Mouse (Mus musculus) intestine, embryonic 15.5 days (tissue): ENCODE results near the gene Crtc1. TPM values are rescaled to one million over a fixed set of nuclear protein-coding genes. Genes with fewer than 3 reads are reported as not detected.

Source experiments
- ATAC-seq: fragments of 200-750 bp; cut with Nextera tagmentation; 2 replicates; pipeline ENCODE4 v1.8.0; 2017; ENCODE audit warnings: moderate TSS enrichment, moderate library complexity
- H3K27ac ChIP-seq: fragments of 300-500 bp; sonication (generic); 2 replicates; pipeline ENCODE4 v1.5.1; 2015; ENCODE audit warnings: mild to moderate bottlenecking, inconsistent platforms
- H3K27me3 ChIP-seq: fragments of 300-500 bp; sonication (generic); replicated peaks from 2 replicates; pipeline ENCODE4 v1.6.1; 2015; ENCODE audit warnings: inconsistent platforms
- H3K36me3 ChIP-seq: fragments of 300-500 bp; sonication (generic); 2 replicates; pipeline ENCODE4 v1.6.1; 2015; ENCODE audit warnings: inconsistent platforms
- H3K4me1 ChIP-seq: fragments of 300-500 bp; sonication (generic); replicated peaks from 2 replicates; pipeline ENCODE4 v1.6.1; 2015; ENCODE audit warnings: inconsistent platforms
- H3K4me2 ChIP-seq: fragments of 300-500 bp; sonication (generic); replicated peaks from 2 replicates; pipeline ENCODE4 v1.6.1; 2015; ENCODE audit warnings: mild to moderate bottlenecking, inconsistent platforms
- H3K4me3 ChIP-seq: fragments of 300-500 bp; sonication (generic); replicated peaks from 2 replicates; pipeline ENCODE4 v1.5.1; 2015; ENCODE audit warnings: inconsistent platforms
- H3K9ac ChIP-seq: fragments of 300-500 bp; sonication (generic); 2 replicates; pipeline ENCODE4 v1.6.1; 2015; ENCODE audit warnings: inconsistent platforms
- H3K9me3 ChIP-seq: fragments of 300-500 bp; sonication (generic); 2 replicates; pipeline ENCODE4 v1.6.1; 2016; ENCODE audit warnings: inconsistent platforms
- WGBS: fragments of 180-500 bp; shearing (Covaris S2); methylation state at CpG from one replicate; pipeline ENCODE4 v1.1.7; 2015; 5-methylcytosine and 5-hydroxymethylcytosine counted together
- polyA plus RNA-seq: library from polyadenylated mRNA; unstranded; fragments of >200 nt; fragmentation: Nextera tagmentation; extraction: Ambion mirVana; gene quantifications from 2 replicates; pipeline ENCODE4 v1.2.1, GENCODE M21; 2015

The Crtc1 gene
- polyA plus RNA-seq, 1 experiment from 2014 or later = 15.0 TPM

DNA sequence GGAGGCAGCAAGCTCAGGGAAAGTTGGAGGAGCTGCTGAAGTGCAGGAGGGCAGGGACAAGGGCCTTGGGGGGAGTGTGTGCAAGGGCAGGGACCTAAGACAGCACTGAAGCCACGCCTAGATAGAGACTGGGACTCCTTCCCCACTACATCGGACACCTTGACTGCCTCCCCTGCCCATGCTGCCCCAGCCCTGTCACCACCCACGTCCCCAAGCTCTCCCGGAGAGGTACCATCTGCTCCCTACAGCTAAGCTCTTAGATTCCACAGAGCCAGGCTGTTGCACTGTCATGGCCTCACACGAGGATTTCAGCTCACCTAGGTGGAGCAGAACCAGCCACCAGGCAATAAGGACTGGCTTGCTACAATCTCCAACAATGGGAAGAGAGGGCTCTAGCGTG is 22.4 kb downstream of the Crtc1 start:
- Histone ChIP-seq H3K4me2 (no peak overlapping the region), H3K27me3 (no peaks in the 10 kb centered on the region), H3K9me3 (no peaks in the 10 kb centered on the region), H3K36me3 (no peaks in the 10 kb centered on the region), H3K4me3 (no peak overlapping the region), H3K9ac (no peak overlapping the region), H3K27ac (no peak overlapping the region), H3K4me1 (peaks cover 43% of the 10 kb centered on the region)
- 50% methylated on average over 6 of the region's 6 CpGs for WGBS
- ATAC-seq = no peak

DNA sequence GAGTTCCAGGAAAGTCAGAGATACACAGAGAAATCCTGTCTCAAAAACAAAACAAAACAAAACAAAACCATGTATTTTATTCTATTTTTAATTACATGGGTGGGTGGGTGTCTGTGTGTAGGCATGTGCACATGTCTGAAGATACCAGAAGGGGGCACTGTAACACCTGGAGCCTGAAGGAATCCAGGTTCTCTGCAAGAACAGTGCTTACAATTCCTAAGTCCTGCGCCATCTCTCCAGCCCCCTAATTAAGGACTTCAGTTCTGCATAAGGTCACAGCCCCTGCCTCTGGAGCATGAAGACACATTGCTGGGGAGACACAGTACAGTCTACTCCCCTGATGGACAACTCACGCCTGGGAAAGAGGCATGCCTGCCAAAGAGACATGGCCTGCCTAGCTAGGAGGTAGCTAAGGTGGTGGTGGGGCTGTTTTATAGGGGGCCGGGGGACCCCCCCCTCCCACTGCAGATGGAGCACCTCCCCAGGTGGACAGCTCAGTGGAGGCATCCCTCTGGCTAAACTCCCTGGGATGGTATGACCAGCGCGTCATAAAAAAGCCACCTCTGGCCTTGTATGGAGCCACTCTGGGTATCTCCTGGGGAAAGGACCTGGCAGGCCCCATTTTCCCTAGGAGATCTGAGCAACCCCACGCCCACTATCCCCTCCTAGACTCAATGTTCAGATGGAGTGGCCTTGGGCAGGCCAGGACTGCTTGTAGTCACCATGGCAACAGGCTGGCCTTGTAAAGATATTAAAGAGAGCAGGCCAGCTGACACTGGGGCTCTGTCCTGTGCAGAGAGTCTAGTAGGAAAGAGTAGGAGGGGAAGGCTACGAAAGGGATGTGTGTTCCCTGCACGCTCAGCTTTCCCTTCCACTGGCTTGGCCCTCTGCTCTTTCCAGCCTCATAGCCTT is 23.6 kb downstream of the Crtc1 start:
- Histone ChIP-seq H3K27me3 (no peaks in the 10 kb centered on the region), H3K4me3 (no peak overlapping the region), H3K9me3 (no peaks in the 10 kb centered on the region), H3K4me2 (no peak overlapping the region), H3K4me1 (peaks cover 45% of the 10 kb centered on the region), H3K36me3 (no peaks in the 10 kb centered on the region), H3K9ac (no peak overlapping the region), H3K27ac (no peak overlapping the region)
- WGBS = 68% methylated on average over 8 of the region's 8 CpGs
- ATAC-seq = peak; percentile 35

- H3K27ac ChIP-seq = no peak overlapping the region
- H3K4me3 ChIP-seq = no peak overlapping the region
- 94% methylated on average over 6 of the region's 6 CpGs for WGBS
- no peak overlapping the region for H3K4me2 ChIP-seq
- H3K9ac ChIP-seq = no peak overlapping the region
- H3K27me3 ChIP-seq = no peaks in the 10 kb centered on the region
- H3K4me1 ChIP-seq = peaks cover 49% of the 10 kb centered on the region
- no peaks in the 10 kb centered on the region for H3K36me3 ChIP-seq
- H3K9me3 ChIP-seq = no peaks in the 10 kb centered on the region
- no peak for ATAC-seq
These were observed 25.0 kb downstream of the Crtc1 start for GRCm38 (mm10) chr8:70414310-70414946.

DNA sequence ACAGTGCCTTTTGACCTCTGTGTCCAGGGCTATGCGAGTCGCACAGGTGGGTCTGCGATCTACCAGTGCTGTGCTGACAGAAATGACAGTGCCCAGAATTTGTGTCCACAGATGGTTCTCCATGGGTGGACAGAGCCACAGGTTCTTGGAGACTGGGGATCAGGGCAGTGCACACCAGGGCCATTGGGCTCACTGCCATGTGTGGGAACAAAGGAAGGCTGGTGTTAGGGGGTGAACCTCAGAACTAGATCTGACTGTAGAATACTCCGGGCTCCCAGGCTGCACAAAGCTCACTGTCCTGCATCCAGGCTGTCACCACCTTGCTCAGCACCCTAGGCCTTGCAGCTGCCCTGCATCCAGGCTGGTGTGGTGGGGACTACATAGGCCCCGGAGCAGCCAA is 29.1 kb downstream of the Crtc1 start:
- Histone ChIP-seq H3K4me1 (peaks cover 50% of the 10 kb centered on the region), H3K27me3 (no peaks in the 10 kb centered on the region), H3K36me3 (no peaks in the 10 kb centered on the region), H3K9ac (no peak overlapping the region), H3K4me2 (no peak overlapping the region), H3K27ac (no peak overlapping the region), H3K4me3 (no peak overlapping the region), H3K9me3 (no peaks in the 10 kb centered on the region)
- 87% methylated on average over 5 of the region's 5 CpGs for WGBS
- no peak for ATAC-seq

DNA sequence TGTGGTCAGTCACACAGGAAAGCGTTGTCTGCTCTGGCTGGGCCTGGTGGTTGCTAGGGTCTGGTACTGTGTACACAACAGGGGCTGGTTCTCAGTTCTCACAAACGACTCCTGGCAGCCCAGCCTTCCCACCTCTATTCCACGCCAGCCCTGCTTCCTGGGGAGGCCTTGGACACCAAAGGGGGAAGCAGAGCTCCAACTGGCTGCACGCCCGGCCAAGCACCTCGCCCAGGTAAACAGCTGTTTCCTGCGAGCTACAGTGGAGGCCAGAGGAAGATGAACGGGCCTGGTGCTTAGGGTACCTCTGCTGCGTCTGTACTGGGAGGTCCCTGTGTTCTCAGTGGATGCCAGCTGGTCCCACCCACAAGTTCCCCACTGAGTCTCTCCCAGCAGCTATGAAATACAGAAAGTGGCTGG is 29.9 kb downstream of the Crtc1 start:
- Histone ChIP-seq H3K27ac (peak overlapping the region; percentile 89), H3K9me3 (no peaks in the 10 kb centered on the region), H3K4me1 (peaks cover 54% of the 10 kb centered on the region), H3K4me2 (peak overlapping the region; percentile 42), H3K27me3 (no peaks in the 10 kb centered on the region), H3K4me3 (no peak overlapping the region), H3K36me3 (0 out of 2 replicates have a peak, but pooled peaks cover 1% of the 10 kb centered on the region), H3K9ac (0 out of 2 replicates have a peak overlapping the region, but pooled peaks have one; percentile 10)
- 25% methylated on average over 9 of the region's 9 CpGs for WGBS
- peak; percentile 8; the same call in 1 of the 2 replicates for ATAC-seq

- no peaks in the 10 kb centered on the region for H3K9me3 ChIP-seq
- H3K9ac ChIP-seq = 0 out of 2 replicates have a peak overlapping the region, but pooled peaks have one; percentile 10
- peak overlapping the region; percentile 42 for H3K4me2 ChIP-seq
- peaks cover 55% of the 10 kb centered on the region for H3K4me1 ChIP-seq
- 0 out of 2 replicates have a peak, but pooled peaks cover 4% of the 10 kb centered on the region for H3K36me3 ChIP-seq
- peak overlapping the region; percentile 89 for H3K27ac ChIP-seq
- WGBS = 75% methylated on average over 10 of the region's 10 CpGs
- ATAC-seq = peak; percentile 0; the same call in 1 of the 2 replicates
- H3K4me3 ChIP-seq = no peak overlapping the region
- H3K27me3 ChIP-seq = no peaks in the 10 kb centered on the region
These were observed 30.4 kb downstream of the Crtc1 start for GRCm38 (mm10) chr8:70409019-70409418.

DNA sequence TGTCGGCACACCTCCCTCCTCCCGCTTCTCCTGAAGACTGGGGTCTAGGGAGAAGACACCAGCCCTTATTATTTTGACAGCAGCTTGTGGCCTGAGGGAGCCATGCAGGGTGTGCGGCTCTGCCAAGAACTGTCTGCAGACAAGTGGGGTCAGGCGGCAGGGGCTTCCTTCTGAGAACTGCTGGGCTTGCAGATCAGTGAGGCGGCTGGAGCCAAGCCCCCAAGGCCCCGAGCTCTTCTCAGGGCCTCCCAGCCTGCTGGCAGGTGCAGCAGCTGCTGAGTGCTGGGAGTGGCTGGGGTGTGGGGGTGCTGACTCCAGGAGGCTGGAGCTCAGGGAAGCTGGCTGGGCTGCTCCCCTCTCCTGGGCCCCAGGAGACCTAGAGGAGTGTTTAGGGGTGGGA is 31.1 kb downstream of the Crtc1 start:
- no peaks in the 10 kb centered on the region for H3K27me3 ChIP-seq
- peak overlapping the region; percentile 26; the same call in 1 of the 2 replicates for H3K9ac ChIP-seq
- WGBS = 29% methylated on average over 6 of the region's 6 CpGs
- H3K36me3 ChIP-seq = 0 out of 2 replicates have a peak, but pooled peaks cover 4% of the 10 kb centered on the region
- ATAC-seq = peak; percentile 85
- H3K4me2 ChIP-seq = peak overlapping the region; percentile 42
- H3K4me1 ChIP-seq = peaks cover 55% of the 10 kb centered on the region
- H3K4me3 ChIP-seq = no peak overlapping the region
- H3K9me3 ChIP-seq = no peaks in the 10 kb centered on the region
- peak overlapping the region; percentile 89 for H3K27ac ChIP-seq

DNA sequence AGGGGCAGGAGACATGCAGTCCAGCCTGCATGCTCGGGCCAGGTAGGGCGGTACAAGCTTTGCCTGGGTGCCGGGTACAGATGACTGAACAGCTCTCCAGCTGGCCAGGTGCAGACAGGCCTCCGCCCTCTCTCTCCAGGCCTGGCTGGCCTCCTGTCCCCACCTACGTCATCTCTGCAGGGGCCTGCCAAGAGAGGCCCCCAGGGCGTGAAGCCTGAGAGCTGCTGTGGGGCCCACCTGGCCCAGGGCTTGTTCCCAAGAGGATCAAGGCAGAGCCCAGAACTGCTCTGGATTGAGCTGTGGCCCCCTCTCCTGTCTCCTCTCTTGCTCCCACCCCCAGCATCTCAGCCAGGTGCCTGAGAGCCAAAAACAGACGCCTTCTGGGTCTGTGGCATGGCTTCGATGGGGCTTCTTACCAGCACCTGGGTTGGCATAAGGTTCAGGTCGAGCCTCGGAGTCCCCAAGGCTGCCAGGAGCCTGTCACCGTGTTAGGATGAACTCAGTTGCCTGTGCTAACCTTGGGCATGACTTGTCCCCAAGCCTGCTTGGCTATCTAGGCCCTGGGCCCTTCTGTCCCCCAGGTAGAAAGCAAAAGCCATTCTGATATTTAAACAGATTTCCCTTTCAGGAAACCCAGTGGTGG is 32.8 kb downstream of the Crtc1 start:
- H3K27me3 ChIP-seq = no peaks in the 10 kb centered on the region
- H3K4me2 ChIP-seq = peak overlapping the region; percentile 41
- H3K9me3 ChIP-seq = no peaks in the 10 kb centered on the region
- H3K4me3 ChIP-seq = 0 out of 2 replicates have a peak overlapping the region, but pooled peaks have one; percentile 3
- peak overlapping the region; percentile 84 for H3K27ac ChIP-seq
- peak overlapping the region; percentile 26; the same call in 1 of the 2 replicates for H3K9ac ChIP-seq
- 0 out of 2 replicates have a peak, but pooled peaks cover 4% of the 10 kb centered on the region for H3K36me3 ChIP-seq
- WGBS = 61% methylated on average over 11 of the region's 11 CpGs
- ATAC-seq = peak; percentile 79
- peaks cover 53% of the 10 kb centered on the region for H3K4me1 ChIP-seq

DNA sequence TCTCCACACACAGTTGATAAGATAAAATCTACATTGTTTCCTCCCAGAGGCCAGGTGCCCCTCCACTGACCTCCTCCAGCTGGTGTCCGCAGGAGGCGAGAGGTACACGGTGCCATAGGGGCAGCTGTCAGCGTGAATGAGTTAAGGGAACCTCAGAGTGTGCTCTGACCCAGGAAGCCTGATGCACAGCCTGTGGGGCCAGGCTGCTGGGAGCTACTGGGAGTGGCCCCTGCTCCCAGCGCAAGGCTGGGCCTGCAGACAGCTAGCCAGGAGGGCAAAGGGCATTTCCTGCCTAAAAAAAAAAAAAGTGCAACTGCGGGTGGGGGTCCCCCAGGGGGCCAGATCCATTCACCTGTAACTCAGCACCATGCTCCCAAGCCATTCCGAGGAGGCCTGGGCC is 34.2 kb downstream of the Crtc1 start:
- Histone ChIP-seq H3K4me1 (peaks cover 50% of the 10 kb centered on the region), H3K27ac (peak overlapping the region; percentile 84)
- peak; percentile 58 for ATAC-seq

DNA sequence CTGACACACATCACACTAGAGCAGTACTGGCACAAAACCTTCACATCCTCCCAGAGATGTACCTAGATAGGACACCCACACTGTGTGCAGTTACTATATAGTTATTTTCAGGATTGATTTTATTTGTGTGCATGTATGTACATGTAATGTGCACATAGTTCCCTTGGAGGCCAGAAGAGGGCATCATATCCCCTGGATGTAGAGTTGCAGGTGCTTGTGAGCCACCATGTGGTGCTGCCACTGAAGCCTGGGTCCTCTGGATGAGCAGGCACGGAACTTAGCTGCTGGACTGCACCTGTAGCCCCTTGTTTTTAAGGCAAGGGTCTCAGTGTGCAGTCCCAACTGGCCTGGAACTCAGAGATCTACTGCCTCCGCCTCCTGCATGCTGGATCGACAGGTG is 35.2 kb downstream of the Crtc1 start:
- ATAC-seq = no peak
- H3K4me3 ChIP-seq = no peak overlapping the region
- H3K9me3 ChIP-seq = no peaks in the 10 kb centered on the region
- H3K4me1 ChIP-seq = peaks cover 42% of the 10 kb centered on the region
- WGBS = 93% methylated on average over 3 of the region's 3 CpGs
- H3K36me3 ChIP-seq = 0 out of 2 replicates have a peak, but pooled peaks cover 6% of the 10 kb centered on the region
- no peak overlapping the region for H3K27ac ChIP-seq
- no peaks in the 10 kb centered on the region for H3K27me3 ChIP-seq
- H3K9ac ChIP-seq = no peak overlapping the region
- no peak overlapping the region for H3K4me2 ChIP-seq

More for the DNA sequence above, 34.2 kb downstream of the Crtc1 start:
- Histone ChIP-seq H3K9me3 (no peaks in the 10 kb centered on the region), H3K27me3 (no peaks in the 10 kb centered on the region), H3K4me3 (no peak overlapping the region), H3K4me2 (peak overlapping the region; percentile 41; the same call in 1 of the 2 replicates), H3K9ac (no peak overlapping the region), H3K36me3 (0 out of 2 replicates have a peak, but pooled peaks cover 5% of the 10 kb centered on the region)
- 25% methylated on average over 7 of the region's 7 CpGs for WGBS

GRCm38 (mm10) chr8:70397611-70398563 is 41.5 kb downstream of the Crtc1 start:
- Histone ChIP-seq H3K9me3 (no peaks in the 10 kb centered on the region), H3K4me1 (no peaks in the 10 kb centered on the region), H3K36me3 (peaks cover 2% of the 10 kb centered on the region; the same call in 1 of the 2 replicates), H3K4me2 (no peak overlapping the region), H3K27me3 (no peaks in the 10 kb centered on the region), H3K9ac (no peak overlapping the region), H3K4me3 (no peak overlapping the region), H3K27ac (no peak overlapping the region)
- WGBS = 86% methylated on average over 16 of the region's 16 CpGs
- no peak for ATAC-seq
